Mouse (Mus musculus) megakaryocyte, embryonic 14.5 days (primary cell): Measurements from ENCODE around the gene Tut7.

ENCODE experiments used
- FLI1 ChIP-seq: IDR thresholded peaks from 2 replicates; pipeline ENCODE4 v1.6.1; 2012; ENCODE audit warnings: low read length, inconsistent platforms, mixed read lengths
- GATA1 ChIP-seq: IDR thresholded peaks from 3 replicates; pipeline ENCODE4 v1.6.1; 2012; ENCODE audit warnings: mixed read lengths, low read length, inconsistent platforms, borderline replicate concordance

GRCm38 (mm10) chr13:59769296-59770163 is 53.4 kb downstream of the Tut7 start, which contains the start of gene Isca1:
- TF ChIP-seq GATA1: no peak
- TF ChIP-seq FLI1: peak; percentile 95
